11 mouse cellular contexts compared by ENCODE assay signal in genomic region chr11:75713949-75714348, GRCm38 (mm10). TPM values are rescaled to one million over a fixed set of nuclear protein-coding genes. Genes with fewer than 3 reads are reported as not detected.
DNase-seq lines count a peak whose midpoint lies in the region; ATAC-seq and TF ChIP-seq lines count a peak whose summit lies in the region.
"Had no signal": no experiment of that assay in that cellular context is flagged by ENCODE, and none has a peak within 500 bp of the region (broad histone marks: within the 10 kb centered on the region; RNA-seq: fewer than 3 reads in every experiment).

No protein-coding gene starts in this region.

- H3K79me2 ChIP-seq in heart, adult 2 months (replicated peaks; ENCODE audit: control insufficient read depth, insufficient read depth, low read length) = no peaks in the 10 kb centered on the region

- peak; percentile 93 for TF ChIP-seq CTCF in heart, adult 2 months (IDR thresholded peaks at IDR 0.05)
- peak; percentile 74 for TF ChIP-seq CTCF in stomach, postnatal 0 days (IDR thresholded peaks at IDR 0.05; ENCODE audit: low read depth)

- DNase-seq in heart, adult 2 months = no peak
- DNase-seq in heart, embryonic 10.5 days (ENCODE audit: low spot score) = no peak
- DNase-seq in thymus, postnatal 0 days (ENCODE audit: low spot score) = peak; percentile 54
- DNase-seq in thymus, adult 18-20 months = no peak
- peak; percentile 80 for DNase-seq in induced T-regulatory cell, adult 2 months (ENCODE audit: low read depth)
- DNase-seq in stomach, postnatal 0 days (ENCODE audit: low spot score) = no peak
- no peak for DNase-seq in frontal cortex, postnatal 36 days (ENCODE audit: low spot score in 2 of 2)
- DNase-seq in left cerebral cortex, adult 9 months (ENCODE audit: low spot score in 2 of 2) = no peak
- DNase-seq: right cerebral cortex, postnatal 4 days had no signal

- TF ChIP-seq EP300 in heart, adult 2 months (IDR thresholded peaks at IDR 0.05; ENCODE audit: insufficient read depth, low read depth, low read length) = no peak
- TF ChIP-seq EP300 in stomach, postnatal 0 days (optimal IDR thresholded peaks at IDR 0.05) = no peak

- no peaks in the 10 kb centered on the region for H3K9me3 ChIP-seq in heart, embryonic 10.5 days
- no peaks in the 10 kb centered on the region for H3K9me3 ChIP-seq in stomach, postnatal 0 days (ENCODE audit: control insufficient read depth, low read length)
- H3K9me3 ChIP-seq: heart, embryonic 15.5 days; limb, embryonic 10.5 days had no signal

- no peak for TF ChIP-seq POLR2A in heart, adult 2 months (IDR thresholded peaks at IDR 0.05; ENCODE audit: insufficient read depth, low read depth, low read length)

- H3K36me3 ChIP-seq in heart, adult 2 months (ENCODE audit: control insufficient read depth, insufficient read depth, low read length) = no peaks in the 10 kb centered on the region
- H3K36me3 ChIP-seq in heart, embryonic 10.5 days = no peaks in the 10 kb centered on the region
- H3K36me3 ChIP-seq in stomach, postnatal 0 days (ENCODE audit: control insufficient read depth, insufficient read depth, low read length) = no peaks in the 10 kb centered on the region
- H3K36me3 ChIP-seq: heart, embryonic 15.5 days; limb, embryonic 10.5 days had no signal

- H3K4me3 ChIP-seq in heart, adult 2 months = no peak overlapping the region
- no peak overlapping the region for H3K4me3 ChIP-seq in heart, embryonic 10.5 days
- H3K4me3 ChIP-seq in stomach, postnatal 0 days (ENCODE audit: low read depth, low read length) = no peak overlapping the region
- H3K4me3 ChIP-seq: heart, embryonic 15.5 days; limb, embryonic 10.5 days had no signal

- no peak overlapping the region for H3K27ac ChIP-seq in heart, adult 2 months
- H3K27ac ChIP-seq in heart, embryonic 10.5 days = no peak overlapping the region
- no peak overlapping the region for H3K27ac ChIP-seq in stomach, postnatal 0 days (replicated peaks)
- H3K27ac ChIP-seq: heart, embryonic 15.5 days; limb, embryonic 10.5 days had no signal

- H3K4me1 ChIP-seq in heart, adult 2 months (ENCODE audit: control insufficient read depth, insufficient read depth, low read length) = no peaks in the 10 kb centered on the region; the same call in 1 of the 2 replicates
- peaks cover 4% of the 10 kb centered on the region; the same call in 1 of the 2 replicates for H3K4me1 ChIP-seq in heart, embryonic 10.5 days
- H3K4me1 ChIP-seq in stomach, postnatal 0 days (replicated peaks; ENCODE audit: control insufficient read depth, insufficient read depth) = no peaks in the 10 kb centered on the region

- intact Hi-C loops in heart, adult 2 months (cut with DNase I) = loop anchor here (2.0 to 5.0 kb wide), 2 partner anchors 198 to 453 kb away; no protein-coding TSS in a partner anchor

- no peaks in the 10 kb centered on the region for H3K27me3 ChIP-seq in heart, adult 2 months (ENCODE audit: control insufficient read depth, insufficient read depth, low read length)
- no peaks in the 10 kb centered on the region for H3K27me3 ChIP-seq in heart, embryonic 10.5 days (ENCODE audit: insufficient read depth, poor library complexity, severe bottlenecking)
- no peaks in the 10 kb centered on the region for H3K27me3 ChIP-seq in stomach, postnatal 0 days (ENCODE audit: control insufficient read depth, insufficient read depth, low read length)
- H3K27me3 ChIP-seq: heart, embryonic 15.5 days had no signal

- ATAC-seq in stomach, postnatal 0 days (ENCODE audit: low FRiP score, low TSS enrichment) = no peak

- no peak overlapping the region for H3K4me2 ChIP-seq in stomach, postnatal 0 days (replicated peaks; ENCODE audit: low read depth)
- H3K4me2 ChIP-seq: heart, embryonic 15.5 days had no signal

- no peak overlapping the region for H3K9ac ChIP-seq in heart, adult 2 months (ENCODE audit: low read depth, low read length)
- H3K9ac ChIP-seq in stomach, postnatal 0 days (ENCODE audit: low read length) = no peak overlapping the region
- H3K9ac ChIP-seq: heart, embryonic 15.5 days had no signal

- WGBS in heart, adult 2 months = 97% methylated on average over 1 of the region's 1 CpGs
- 90% methylated on average over 1 of the region's 1 CpGs for WGBS in heart, embryonic 10.5 days
- 94% methylated on average over 1 of the region's 1 CpGs for WGBS in stomach, postnatal 0 days

RNA-seq across cellular contexts. Expression of gene Ywhae, which starts 18.7 kb away (rescaled TPM):
- 100 to 1,000 TPM; 503 to 554 TPM for total RNA-seq in heart, adult 2 months (2021)
- 206 and 352 TPM in 2 replicates for polyA plus RNA-seq in heart, adult 2 months (2012; rRNA removed)
- 870 and 941 TPM in 2 replicates for polyA plus RNA-seq in heart, embryonic 10.5 days (2016; fragmentation: Nextera tagmentation; extraction: Ambion mirVana)
- polyA plus RNA-seq in thymus, postnatal 0 days (2015; fragmentation: Nextera tagmentation; extraction: Ambion mirVana) = 669 and 689 TPM in 2 replicates
- polyA plus RNA-seq in stomach, postnatal 0 days (2015; fragmentation: Nextera tagmentation; extraction: Ambion mirVana) = 401 and 416 TPM in 2 replicates

RNA-seq across cellular contexts. Expression of gene Crk, which starts 34.9 kb away (rescaled TPM):
- 10 to 100 TPM; 82.9 to 90.3 TPM for total RNA-seq in heart, adult 2 months (2021)
- 27.6 and 64.4 TPM in 2 replicates for polyA plus RNA-seq in heart, adult 2 months (2012; rRNA removed)
- 110 and 113 TPM in 2 replicates for polyA plus RNA-seq in heart, embryonic 10.5 days (2016; fragmentation: Nextera tagmentation; extraction: Ambion mirVana)
- 58.0 and 64.6 TPM in 2 replicates for polyA plus RNA-seq in thymus, postnatal 0 days (2015; fragmentation: Nextera tagmentation; extraction: Ambion mirVana)
- 63.5 and 68.8 TPM in 2 replicates for polyA plus RNA-seq in stomach, postnatal 0 days (2015; fragmentation: Nextera tagmentation; extraction: Ambion mirVana)

Comparison
In these comparisons a context has a peak if more than half of its experiments do, and no peak if none do; other contexts are left out.
1. DNase-seq: peak in thymus, postnatal 0 days (single experiment) and induced T-regulatory cell, adult 2 months (single experiment); none in heart, adult 2 months (0 of 2), heart, embryonic 10.5 days (single experiment), thymus, adult 18-20 months (0 of 2), stomach, postnatal 0 days (single experiment), frontal cortex, postnatal 36 days (0 of 2) and left cerebral cortex, adult 9 months (0 of 2).